Mouse (Mus musculus) forebrain, embryonic 13.5 days (tissue): Measurements from ENCODE around the gene Kcnb1. TPM values are rescaled to one million over a fixed set of nuclear protein-coding genes. Genes with fewer than 3 reads are reported as not detected.

Experiments
- ATAC-seq: fragments of 200-750 bp; cut with Nextera tagmentation; 2 replicates; pipeline ENCODE4 v1.8.0; 2017
- H3K27ac ChIP-seq: fragments of 300-500 bp; sonication (generic); 2 replicates; pipeline ENCODE4 v1.5.1; 2015; ENCODE audit warnings: inconsistent platforms, mild to moderate bottlenecking, moderate library complexity
- H3K27me3 ChIP-seq: fragments of 300-500 bp; sonication (generic); 2 replicates; pipeline ENCODE4 v1.6.1; 2015; ENCODE audit warnings: mild to moderate bottlenecking, inconsistent platforms
- H3K36me3 ChIP-seq: fragments of 300-500 bp; sonication (generic); 2 replicates; pipeline ENCODE4 v1.6.1; 2015; ENCODE audit warnings: mild to moderate bottlenecking, inconsistent platforms; ENCODE audit not compliant: poor library complexity, severe bottlenecking
- H3K4me1 ChIP-seq: fragments of 300-500 bp; sonication (generic); 2 replicates; pipeline ENCODE4 v1.6.1; 2015; ENCODE audit warnings: inconsistent platforms
- H3K4me2 ChIP-seq: fragments of 300-500 bp; sonication (generic); 2 replicates; pipeline ENCODE4 v1.6.1; 2015; ENCODE audit warnings: inconsistent platforms, mild to moderate bottlenecking, moderate library complexity
- H3K4me3 ChIP-seq: fragments of 300-500 bp; sonication (generic); 2 replicates; pipeline ENCODE4 v1.5.1; 2015; ENCODE audit warnings: mild to moderate bottlenecking, inconsistent platforms
- H3K9ac ChIP-seq: fragments of 300-500 bp; sonication (generic); 2 replicates; pipeline ENCODE4 v1.6.1; 2015; ENCODE audit warnings: mild to moderate bottlenecking, inconsistent platforms
- H3K9me3 ChIP-seq: fragments of 300-500 bp; sonication (generic); replicated peaks from 2 replicates; pipeline ENCODE4 v1.6.1; 2016; ENCODE audit warnings: inconsistent platforms
- WGBS: fragments of 180-500 bp; shearing (Covaris S2); methylation state at CpG from one replicate; pipeline ENCODE4 v1.1.7; 2015; 5-methylcytosine and 5-hydroxymethylcytosine counted together
- polyA plus RNA-seq: library from polyadenylated mRNA; unstranded; fragments of >200 nt; fragmentation: Nextera tagmentation; extraction: Ambion mirVana; gene quantifications from 2 replicates; pipeline ENCODE4 v1.2.1, GENCODE M21; 2015

Gene Kcnb1
- polyA plus RNA-seq, 1 experiment from 2014 or later, result 1.3 TPM

- no peak for ATAC-seq
- H3K27me3 ChIP-seq, result no peaks in the 10 kb centered on the region
- H3K36me3 ChIP-seq, result no peaks in the 10 kb centered on the region
- H3K9ac ChIP-seq, result no peak overlapping the region
- no peaks in the 10 kb centered on the region for H3K9me3 ChIP-seq
- no peak overlapping the region for H3K27ac ChIP-seq
- H3K4me1 ChIP-seq, result peaks cover 25% of the 10 kb centered on the region
- no peak overlapping the region for H3K4me2 ChIP-seq
- no peak overlapping the region for H3K4me3 ChIP-seq
- 54% methylated on average over 6 of the region's 6 CpGs for WGBS
Measured at GRCm38 (mm10) chr2:167081135-167081534, 108.8 kb downstream of the Kcnb1 start.

- 86% methylated on average over 3 of the region's 3 CpGs for WGBS
- Histone ChIP-seq H3K4me2 (no peak overlapping the region), H3K9ac (no peak overlapping the region), H3K9me3 (no peaks in the 10 kb centered on the region), H3K27ac (peak overlapping the region; percentile 59; the same call in 1 of the 2 replicates), H3K4me3 (no peak overlapping the region), H3K4me1 (peaks cover 25% of the 10 kb centered on the region), H3K36me3 (no peaks in the 10 kb centered on the region), H3K27me3 (no peaks in the 10 kb centered on the region)
- ATAC-seq, result no peak
Measured at GRCm38 (mm10) chr2:167080387-167080786, 109.6 kb downstream of the Kcnb1 start.

- peak overlapping the region; percentile 59 for H3K27ac ChIP-seq
- H3K4me2 ChIP-seq, result peak overlapping the region; percentile 8; the same call in 1 of the 2 replicates
- no peak overlapping the region for H3K4me3 ChIP-seq
- H3K9me3 ChIP-seq, result no peaks in the 10 kb centered on the region
- no peaks in the 10 kb centered on the region for H3K27me3 ChIP-seq
- H3K4me1 ChIP-seq, result peaks cover 25% of the 10 kb centered on the region
- H3K36me3 ChIP-seq, result no peaks in the 10 kb centered on the region
- H3K9ac ChIP-seq, result no peak overlapping the region
- 48% methylated on average over 18 of the region's 18 CpGs for WGBS
- peak; percentile 75 for ATAC-seq
Measured at GRCm38 (mm10) chr2:167079535-167080257, 110.3 kb downstream of the Kcnb1 start.

GRCm38 (mm10) chr2:167078931-167079495 is 110.9 kb downstream of the Kcnb1 start:
- peaks cover 25% of the 10 kb centered on the region for H3K4me1 ChIP-seq
- H3K9me3 ChIP-seq, result no peaks in the 10 kb centered on the region
- no peak overlapping the region for H3K4me3 ChIP-seq
- peak overlapping the region; percentile 59 for H3K27ac ChIP-seq
- no peaks in the 10 kb centered on the region for H3K36me3 ChIP-seq
- H3K4me2 ChIP-seq, result peak overlapping the region; percentile 8; the same call in 1 of the 2 replicates
- 54% methylated on average over 9 of the region's 9 CpGs for WGBS
- no peak overlapping the region for H3K9ac ChIP-seq
- ATAC-seq, result peak; percentile 6; the same call in 1 of the 2 replicates
- H3K27me3 ChIP-seq, result no peaks in the 10 kb centered on the region

GRCm38 (mm10) chr2:167078486-167078885 is 111.5 kb downstream of the Kcnb1 start:
- 51% methylated on average over 7 of the region's 7 CpGs for WGBS
- H3K27me3 ChIP-seq, result no peaks in the 10 kb centered on the region
- ATAC-seq, result no peak
- no peak overlapping the region for H3K9ac ChIP-seq
- H3K4me2 ChIP-seq, result no peak overlapping the region
- no peaks in the 10 kb centered on the region for H3K36me3 ChIP-seq
- peaks cover 25% of the 10 kb centered on the region for H3K4me1 ChIP-seq
- H3K9me3 ChIP-seq, result no peaks in the 10 kb centered on the region
- H3K4me3 ChIP-seq, result no peak overlapping the region
- no peak overlapping the region for H3K27ac ChIP-seq

- peaks cover 26% of the 10 kb centered on the region for H3K4me1 ChIP-seq
- WGBS, result 87% methylated on average over 11 of the region's 11 CpGs
- no peaks in the 10 kb centered on the region for H3K27me3 ChIP-seq
- H3K4me2 ChIP-seq, result no peak overlapping the region
- ATAC-seq, result no peak
- no peaks in the 10 kb centered on the region for H3K36me3 ChIP-seq
- H3K9me3 ChIP-seq, result no peaks in the 10 kb centered on the region
- H3K4me3 ChIP-seq, result no peak overlapping the region
- H3K9ac ChIP-seq, result no peak overlapping the region
- no peak overlapping the region for H3K27ac ChIP-seq
Measured at GRCm38 (mm10) chr2:167077199-167077962, 112.6 kb downstream of the Kcnb1 start.

GRCm38 (mm10) chr2:167076759-167077158 is 113.2 kb downstream of the Kcnb1 start:
- no peaks in the 10 kb centered on the region for H3K27me3 ChIP-seq
- no peaks in the 10 kb centered on the region for H3K36me3 ChIP-seq
- no peak overlapping the region for H3K4me2 ChIP-seq
- WGBS, result 75% methylated on average over 2 of the region's 2 CpGs
- H3K27ac ChIP-seq, result no peak overlapping the region
- no peak overlapping the region for H3K9ac ChIP-seq
- peaks cover 26% of the 10 kb centered on the region for H3K4me1 ChIP-seq
- no peak overlapping the region for H3K4me3 ChIP-seq
- no peak for ATAC-seq
- no peaks in the 10 kb centered on the region for H3K9me3 ChIP-seq

GRCm38 (mm10) chr2:167076352-167076751 is 113.6 kb downstream of the Kcnb1 start:
- Histone ChIP-seq H3K27me3 (no peaks in the 10 kb centered on the region), H3K9me3 (no peaks in the 10 kb centered on the region), H3K4me2 (no peak overlapping the region)

GRCm38 (mm10) chr2:167074587-167074986 is 115.4 kb downstream of the Kcnb1 start:
- no peak overlapping the region for H3K4me2 ChIP-seq
- no peak for ATAC-seq
- peaks cover 21% of the 10 kb centered on the region for H3K4me1 ChIP-seq
- H3K9me3 ChIP-seq, result no peaks in the 10 kb centered on the region
- no peaks in the 10 kb centered on the region for H3K36me3 ChIP-seq
- no peak overlapping the region for H3K27ac ChIP-seq
- 89% methylated on average over 5 of the region's 5 CpGs for WGBS
- no peak overlapping the region for H3K9ac ChIP-seq
- H3K27me3 ChIP-seq, result no peaks in the 10 kb centered on the region
- no peak overlapping the region for H3K4me3 ChIP-seq

More at GRCm38 (mm10) chr2:167076352-167076751, 113.6 kb downstream of the Kcnb1 start:
- no peak overlapping the region for H3K9ac ChIP-seq
- no peak for ATAC-seq
- no peaks in the 10 kb centered on the region for H3K36me3 ChIP-seq
- peaks cover 22% of the 10 kb centered on the region for H3K4me1 ChIP-seq
- H3K4me3 ChIP-seq, result no peak overlapping the region
- H3K27ac ChIP-seq, result no peak overlapping the region
- 96% methylated on average over 4 of the region's 4 CpGs for WGBS

- Histone ChIP-seq H3K4me2 (peak overlapping the region; percentile 66), H3K27ac (peak overlapping the region; percentile 67), H3K4me1 (peaks cover 10% of the 10 kb centered on the region), H3K27me3 (no peaks in the 10 kb centered on the region), H3K9ac (peak overlapping the region; percentile 65), H3K4me3 (peak overlapping the region; percentile 44), H3K36me3 (peaks cover 2% of the 10 kb centered on the region; the same call in 1 of the 2 replicates), H3K9me3 (no peaks in the 10 kb centered on the region)
- ATAC-seq, result peak; percentile 98
- 7% methylated on average over 22 of the region's 22 CpGs for WGBS
Measured at GRCm38 (mm10) chr2:167071641-167072601, 118.0 kb downstream of the Kcnb1 start.

GRCm38 (mm10) chr2:167071266-167071640 is 118.7 kb downstream of the Kcnb1 start:
- ATAC-seq, result peak; percentile 19
- H3K9me3 ChIP-seq, result no peaks in the 10 kb centered on the region
- peaks cover 9% of the 10 kb centered on the region for H3K36me3 ChIP-seq
- H3K9ac ChIP-seq, result peak overlapping the region; percentile 65
- H3K4me3 ChIP-seq, result peak overlapping the region; percentile 44
- peak overlapping the region; percentile 67 for H3K27ac ChIP-seq
- H3K27me3 ChIP-seq, result no peaks in the 10 kb centered on the region
- H3K4me1 ChIP-seq, result peaks cover 10% of the 10 kb centered on the region
- peak overlapping the region; percentile 66 for H3K4me2 ChIP-seq
- 20% methylated on average over 12 of the region's 12 CpGs for WGBS
